Mouse (Mus musculus) E14TG2a.4 (cell line): ENCODE data around the gene Mybl2.

Source experiments
- CTCF ChIP-seq: conservative IDR thresholded peaks from 2 replicates; pipeline ENCODE4 v1.5.1; 2014; ENCODE audit warnings: low read length
- NANOG ChIP-seq: IDR thresholded peaks from 2 replicates; pipeline ENCODE4 v1.6.1; 2014; ENCODE audit warnings: borderline replicate concordance, low read length, mixed read lengths
- POU5F1 ChIP-seq: IDR thresholded peaks from 2 replicates; pipeline ENCODE4 v1.6.1; 2014; ENCODE audit warnings: low read length, borderline replicate concordance

- TF ChIP-seq CTCF (no peak), POU5F1 (no peak), NANOG (no peak)
These were observed 2.1 kb downstream of the Mybl2 start for GRCm38 (mm10) chr2:163056584-163056983.
